Mouse (Mus musculus) layer of hippocampus, adult 6 months (tissue): ENCODE results near the gene Clmn. TPM values are rescaled to one million over a fixed set of nuclear protein-coding genes. Genes with fewer than 3 reads are reported as not detected.

Experiments
- long read RNA-seq, 2 experiments: library from polyadenylated mRNA; unstranded; transcript quantifications; one replicate each; pipeline ENCODE4 v2.0.0; 2019 to 2020
- polyA plus RNA-seq: library from polyadenylated mRNA; unstranded; fragments of <200 nt; fragmentation: Nextera tagmentation; gene quantifications from 2 replicates; pipeline ENCODE4 v1.2.3, GENCODE M21; 2021

The Clmn gene
- 8.2 and 10.0 TPM in 2 replicates for polyA plus RNA-seq
- long read RNA-seq, experiment 1, full-length matches to known transcripts = 1 of 53 reads
- long read RNA-seq, experiment 1, partial matches to known transcripts = 6 of 53 reads
- long read RNA-seq, experiment 1, other reads (novel, unspliced or antisense) = 46 of 53 reads
- long read RNA-seq, experiment 2, full-length matches to known transcripts = 2 of 84 reads
- long read RNA-seq, experiment 2, partial matches to known transcripts = 7 of 84 reads
- long read RNA-seq, experiment 2, other reads (novel, unspliced or antisense) = 75 of 84 reads

DNA sequence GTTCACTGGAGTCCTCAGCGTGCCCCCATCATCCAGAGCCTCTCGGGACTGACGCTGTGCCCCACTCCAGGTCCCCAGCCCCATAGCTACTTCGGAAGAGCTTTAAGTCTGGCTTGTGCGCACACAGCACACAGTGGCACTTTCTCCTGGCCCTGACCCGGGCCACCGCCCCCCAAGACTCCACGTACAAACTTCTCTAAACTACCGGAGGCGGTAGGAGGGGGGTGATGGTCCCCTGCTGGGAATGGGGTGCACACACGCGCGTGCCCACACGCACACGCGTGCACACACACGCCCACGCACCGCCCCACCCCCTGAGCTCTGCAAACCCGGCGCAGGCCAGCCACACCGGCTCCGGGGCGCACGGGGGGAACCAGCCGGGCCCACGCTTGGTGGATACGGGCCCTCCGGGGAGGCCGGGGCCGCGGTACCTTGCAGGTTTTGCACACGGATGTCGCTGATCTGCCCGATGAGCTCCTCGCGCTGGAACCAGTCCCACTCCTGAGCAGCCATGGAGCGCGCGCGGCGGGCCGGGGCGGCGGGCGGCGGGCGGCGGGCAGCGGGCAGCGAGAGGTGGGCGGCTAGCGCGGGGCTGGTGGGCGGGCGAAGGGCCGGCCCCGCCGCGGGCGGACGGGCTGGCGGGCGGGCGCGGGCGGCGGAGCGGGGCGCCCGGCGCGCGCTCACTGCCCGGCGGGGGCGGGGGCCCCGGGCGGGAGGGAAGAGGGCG lies at the start of gene Clmn:
Gene Clmn (minus strand): TSS at position 638 of the 727 bp plus-strand sequence.

GRCm38 (mm10) chr12:104751814-104752765 lies 112.8 kb downstream of the Clmn start, which contains the start of gene Dicer1:
TSS of gene Dicer1 (minus strand) at chr12:104751952.

Other genes starting within 250 kb of the Clmn start
- gene Dicer1, start 113.1 kb downstream of the Clmn start, polyA plus RNA-seq = 2.9 and 3.1 TPM in 2 replicates
- gene Syne3, start 144.7 kb upstream of the Clmn start, polyA plus RNA-seq = 0.39 and 0.41 TPM in 2 replicates
- 37.0 and 37.4 TPM in 2 replicates for gene Glrx5, start 167.6 kb upstream of the Clmn start, polyA plus RNA-seq